Mouse (Mus musculus) spleen, adult 2 months (tissue): ENCODE data around the gene Galnt4.

Experiments used
- CTCF ChIP-seq: fragments of 200-500 bp; IDR thresholded peaks from 2 replicates; pipeline ENCODE4 v1.5.1; 2011; ENCODE audit warnings: mild to moderate bottlenecking, inconsistent platforms; ENCODE audit not compliant: insufficient read depth, insufficient read length, insufficient replicate concordance; ENCODE audit errors: extremely low read depth
- POLR2A ChIP-seq: fragments of 200-500 bp; IDR thresholded peaks from 2 replicates; pipeline ENCODE4 v1.6.1; 2011; ENCODE audit warnings: low read depth, low read length, inconsistent platforms

DNA sequence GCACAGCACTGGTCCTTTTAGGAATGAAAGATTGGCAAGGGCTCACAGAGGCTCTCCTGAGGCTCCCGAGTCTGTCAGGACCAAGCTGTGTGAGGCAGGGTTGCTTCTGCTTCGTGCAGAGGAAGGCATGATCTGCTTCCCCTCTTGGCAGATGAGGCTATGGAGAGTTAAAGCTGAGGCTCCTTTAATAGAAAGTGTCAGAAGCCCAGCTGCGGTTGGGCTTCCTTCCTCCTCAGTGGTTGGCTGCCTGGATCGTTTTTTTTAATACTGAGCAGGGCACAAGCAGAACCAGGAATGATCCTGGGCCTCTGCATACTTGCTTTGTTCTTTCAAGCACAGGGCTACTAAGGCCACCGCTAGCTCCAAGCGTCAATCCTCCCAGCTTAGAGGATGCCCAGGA, 22.7 kb downstream of the Galnt4 start:
- TF ChIP-seq POLR2A (no peak), CTCF (no peak)
